Mouse (Mus musculus) liver, embryonic 16.5 days (tissue): ENCODE data around the gene Fnbp1l. TPM values are rescaled to one million over a fixed set of nuclear protein-coding genes. Genes with fewer than 3 reads are reported as not detected.

Experiments
- ATAC-seq: fragments of 200-750 bp; cut with Nextera tagmentation; 2 replicates; pipeline ENCODE4 v1.8.0; 2017; ENCODE audit warnings: low read depth, mild to moderate bottlenecking, moderate number of reproducible peaks, moderate library complexity
- H3K27ac ChIP-seq: fragments of 300-500 bp; sonication (generic); 2 replicates; pipeline ENCODE4 v1.5.1; 2014; ENCODE audit warnings: mild to moderate bottlenecking, low read length
- H3K27me3 ChIP-seq: fragments of 300-500 bp; sonication (generic); 2 replicates; pipeline ENCODE4 v1.6.1; 2014; ENCODE audit warnings: low read depth, low read length, mixed read lengths; ENCODE audit not compliant: control insufficient read depth, insufficient read depth
- H3K36me3 ChIP-seq: fragments of 300-500 bp; sonication (generic); 2 replicates; pipeline ENCODE4 v1.6.1; 2014; ENCODE audit warnings: mild to moderate bottlenecking; ENCODE audit not compliant: control insufficient read depth, insufficient read depth
- H3K4me1 ChIP-seq: fragments of 300-500 bp; sonication (generic); 2 replicates; pipeline ENCODE4 v1.6.1; 2014; ENCODE audit warnings: low read depth, low read length, mixed read lengths; ENCODE audit not compliant: control insufficient read depth
- H3K4me2 ChIP-seq: fragments of 300-500 bp; sonication (generic); 2 replicates; pipeline ENCODE4 v1.6.1; 2014; ENCODE audit warnings: low read depth, low read length, mixed read lengths
- H3K4me3 ChIP-seq: fragments of 300-500 bp; sonication (generic); 2 replicates; pipeline ENCODE4 v1.5.1; 2014; ENCODE audit warnings: low read depth, mild to moderate bottlenecking, low read length
- H3K9ac ChIP-seq: fragments of 300-500 bp; sonication (generic); 2 replicates; pipeline ENCODE4 v1.6.1; 2014; ENCODE audit warnings: low read depth, low read length
- H3K9me3 ChIP-seq: fragments of 300-500 bp; sonication (generic); replicated peaks from 2 replicates; pipeline ENCODE4 v1.6.1; 2016; ENCODE audit warnings: low read length; ENCODE audit not compliant: control insufficient read depth
- WGBS: fragments of 180-500 bp; shearing (Covaris S2); extraction: QIAGEN DNeasy Blood & Tissue Kit; methylation state at CpG from one replicate; pipeline ENCODE4 v1.1.7; 2014; ENCODE audit not compliant: insufficient replicate concordance; 5-methylcytosine and 5-hydroxymethylcytosine counted together
- polyA plus RNA-seq: library from polyadenylated mRNA; unstranded; fragments of >200 nt; fragmentation: Nextera tagmentation; extraction: Ambion mirVana; gene quantifications from 2 replicates; pipeline ENCODE4 v1.2.1, GENCODE M21; 2015

The Fnbp1l gene
- polyA plus RNA-seq, 1 experiment from 2014 or later = 4.1 TPM

DNA sequence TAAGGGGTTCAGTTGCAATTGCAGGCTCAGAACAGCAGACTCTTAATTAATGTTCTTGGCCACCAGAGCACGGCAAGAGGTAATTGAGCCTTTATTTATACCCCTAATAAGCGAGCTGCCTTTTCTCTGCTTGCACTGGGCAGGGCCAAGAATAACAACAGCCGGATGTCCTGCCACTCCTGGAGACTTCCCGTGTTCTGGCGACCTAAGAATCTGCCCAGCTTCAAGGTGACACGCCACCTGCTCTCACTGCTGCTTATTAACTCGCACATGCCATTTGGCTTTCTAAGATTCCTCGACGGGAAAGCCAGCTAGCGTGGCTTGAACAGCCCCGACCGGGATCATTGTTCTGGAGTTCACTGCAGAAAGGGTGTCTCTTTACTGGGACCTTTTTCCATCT is 15.7 kb upstream of the Fnbp1l start:
- Histone ChIP-seq H3K27me3 (no peaks in the 10 kb centered on the region), H3K36me3 (no peaks in the 10 kb centered on the region), H3K27ac (no peak overlapping the region), H3K4me3 (no peak overlapping the region), H3K4me1 (no peaks in the 10 kb centered on the region), H3K9me3 (no peaks in the 10 kb centered on the region), H3K9ac (no peak overlapping the region), H3K4me2 (no peak overlapping the region)
- 21% methylated on average over 12 of the region's 12 CpGs for WGBS
- ATAC-seq = no peak

DNA sequence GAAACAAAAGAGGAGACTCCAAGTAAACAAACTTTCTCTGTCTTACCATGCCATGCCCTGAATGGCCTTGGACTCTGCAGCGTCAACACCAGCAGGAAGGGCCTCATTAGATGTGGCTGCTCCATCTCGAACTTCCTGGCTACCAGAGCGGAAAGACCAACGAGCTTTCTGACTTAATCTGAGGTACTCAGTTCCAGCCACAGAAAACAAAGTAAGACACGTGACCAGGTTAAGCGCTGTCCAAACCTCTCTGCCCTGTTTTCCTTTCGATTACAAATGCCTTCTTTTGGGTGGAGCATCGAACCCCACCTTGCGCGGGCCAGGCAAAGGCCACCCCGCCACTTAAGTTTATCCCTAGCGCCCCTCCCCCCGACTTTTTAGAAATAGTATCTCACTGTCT is 10.1 kb upstream of the Fnbp1l start:
- WGBS = 1% methylated on average over 13 of the region's 13 CpGs
- peak; percentile 68 for ATAC-seq
- no peak overlapping the region for H3K9ac ChIP-seq

DNA sequence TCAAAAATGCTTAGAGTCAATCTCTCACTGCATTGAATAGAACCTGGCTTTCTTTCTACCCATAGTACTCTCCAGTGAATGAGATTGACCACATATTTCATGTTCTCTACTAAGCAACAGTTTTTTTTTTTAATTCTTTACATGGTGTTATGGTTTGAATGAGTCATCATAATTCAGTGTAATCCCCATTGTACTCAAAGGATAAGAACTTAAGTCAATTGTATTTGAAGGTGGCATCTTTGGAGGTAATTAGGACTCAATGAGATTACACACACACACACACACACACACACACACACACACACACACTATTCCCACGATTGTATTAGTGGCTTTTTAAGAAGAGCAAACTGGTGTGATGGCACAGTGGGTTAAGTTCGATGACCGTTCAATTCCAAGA is 9.4 kb upstream of the Fnbp1l start:
- Histone ChIP-seq H3K27ac (no peak overlapping the region), H3K4me1 (no peaks in the 10 kb centered on the region; the same call in 1 of the 2 replicates), H3K4me3 (no peak overlapping the region), H3K9ac (no peak overlapping the region), H3K4me2 (peak overlapping the region; percentile 55; the same call in 1 of the 2 replicates), H3K36me3 (no peaks in the 10 kb centered on the region), H3K27me3 (no peaks in the 10 kb centered on the region), H3K9me3 (no peaks in the 10 kb centered on the region)
- 19% methylated on average over 3 of the region's 3 CpGs for WGBS
- no peak for ATAC-seq

More for the DNA sequence above, 10.1 kb upstream of the Fnbp1l start:
- Histone ChIP-seq H3K4me1 (no peaks in the 10 kb centered on the region; the same call in 1 of the 2 replicates), H3K27me3 (no peaks in the 10 kb centered on the region), H3K36me3 (no peaks in the 10 kb centered on the region), H3K9me3 (no peaks in the 10 kb centered on the region), H3K27ac (no peak overlapping the region), H3K4me2 (peak overlapping the region; percentile 55), H3K4me3 (peak overlapping the region; percentile 45)

DNA sequence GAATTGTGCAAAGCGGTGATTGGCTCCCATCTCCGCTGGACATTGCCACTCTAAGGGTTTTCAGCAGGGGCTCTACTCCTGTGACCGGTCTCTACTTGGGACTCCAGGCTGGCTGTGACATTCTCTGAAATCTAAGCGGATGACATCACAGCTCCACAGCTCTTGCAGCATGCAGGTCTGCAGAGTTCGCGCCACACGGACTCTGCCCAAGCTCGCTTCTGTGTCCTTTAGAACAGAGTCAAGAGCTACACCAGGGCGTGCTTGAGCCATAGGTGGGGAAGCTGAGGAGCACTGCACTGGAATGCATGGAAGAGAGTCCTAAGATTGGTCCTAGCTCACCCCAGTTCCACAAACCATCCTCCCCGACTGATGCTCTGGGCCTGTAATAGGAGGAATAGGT is 9.0 kb upstream of the Fnbp1l start:
- Histone ChIP-seq H3K9ac (no peak overlapping the region), H3K36me3 (no peaks in the 10 kb centered on the region), H3K4me2 (no peak overlapping the region), H3K4me3 (no peak overlapping the region), H3K27me3 (no peaks in the 10 kb centered on the region), H3K4me1 (no peaks in the 10 kb centered on the region; the same call in 1 of the 2 replicates), H3K27ac (no peak overlapping the region), H3K9me3 (no peaks in the 10 kb centered on the region)
- 81% methylated on average over 10 of the region's 10 CpGs for WGBS
- ATAC-seq = peak; percentile 24; the same call in 1 of the 2 replicates

DNA sequence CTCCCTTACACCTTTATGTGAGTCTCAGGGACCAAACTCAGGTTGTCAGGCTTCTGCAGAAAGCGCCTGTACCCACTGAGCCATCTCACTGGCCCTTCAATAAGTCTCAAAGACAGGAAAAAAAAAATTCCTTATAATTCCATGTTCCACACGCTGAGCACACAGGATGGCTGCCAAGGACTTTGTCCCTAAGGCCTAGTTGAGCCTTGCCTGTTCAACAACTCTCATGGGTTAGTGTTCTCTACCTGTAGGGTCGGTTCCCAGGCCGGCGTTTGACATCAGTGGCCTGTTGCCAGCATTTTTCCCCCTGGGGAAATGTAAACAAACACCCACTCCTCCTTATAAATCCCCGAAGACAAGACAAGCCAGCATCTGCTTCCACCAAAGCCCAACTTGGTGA is 8.3 kb upstream of the Fnbp1l start:
- no peaks in the 10 kb centered on the region for H3K9me3 ChIP-seq
- ATAC-seq = no peak
- H3K4me2 ChIP-seq = no peak overlapping the region
- H3K27ac ChIP-seq = no peak overlapping the region
- H3K4me1 ChIP-seq = no peaks in the 10 kb centered on the region; the same call in 1 of the 2 replicates
- no peak overlapping the region for H3K9ac ChIP-seq
- H3K4me3 ChIP-seq = no peak overlapping the region
- WGBS = 76% methylated on average over 6 of the region's 6 CpGs
- no peaks in the 10 kb centered on the region for H3K36me3 ChIP-seq
- H3K27me3 ChIP-seq = no peaks in the 10 kb centered on the region

DNA sequence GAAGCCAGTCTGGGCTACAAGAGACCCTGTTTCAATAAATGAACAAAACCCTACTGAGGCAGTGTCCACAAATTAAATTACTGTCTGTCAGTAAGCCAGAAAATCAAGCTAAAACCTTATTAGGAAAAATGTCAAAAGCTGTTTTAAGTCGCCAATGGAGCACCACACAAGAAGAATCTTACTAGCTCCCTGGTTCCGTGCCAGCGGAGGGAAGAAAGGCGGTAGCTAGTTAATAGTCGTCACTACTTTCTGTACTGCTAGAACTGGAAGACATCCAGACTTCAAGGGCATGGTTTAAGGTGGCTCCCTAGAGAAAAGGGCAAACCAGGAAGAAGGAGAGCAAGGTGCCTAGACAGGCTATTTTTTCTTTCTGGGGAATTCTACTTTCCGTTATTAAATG is 5.1 kb upstream of the Fnbp1l start:
- H3K27ac ChIP-seq = no peak overlapping the region
- no peak overlapping the region for H3K9ac ChIP-seq
- no peak for ATAC-seq
- H3K4me2 ChIP-seq = no peak overlapping the region
- WGBS = 56% methylated on average over 6 of the region's 6 CpGs
- peaks cover 12% of the 10 kb centered on the region for H3K27me3 ChIP-seq
- H3K4me3 ChIP-seq = no peak overlapping the region
- no peaks in the 10 kb centered on the region for H3K36me3 ChIP-seq
- no peaks in the 10 kb centered on the region; the same call in 1 of the 2 replicates for H3K4me1 ChIP-seq
- H3K9me3 ChIP-seq = no peaks in the 10 kb centered on the region

DNA sequence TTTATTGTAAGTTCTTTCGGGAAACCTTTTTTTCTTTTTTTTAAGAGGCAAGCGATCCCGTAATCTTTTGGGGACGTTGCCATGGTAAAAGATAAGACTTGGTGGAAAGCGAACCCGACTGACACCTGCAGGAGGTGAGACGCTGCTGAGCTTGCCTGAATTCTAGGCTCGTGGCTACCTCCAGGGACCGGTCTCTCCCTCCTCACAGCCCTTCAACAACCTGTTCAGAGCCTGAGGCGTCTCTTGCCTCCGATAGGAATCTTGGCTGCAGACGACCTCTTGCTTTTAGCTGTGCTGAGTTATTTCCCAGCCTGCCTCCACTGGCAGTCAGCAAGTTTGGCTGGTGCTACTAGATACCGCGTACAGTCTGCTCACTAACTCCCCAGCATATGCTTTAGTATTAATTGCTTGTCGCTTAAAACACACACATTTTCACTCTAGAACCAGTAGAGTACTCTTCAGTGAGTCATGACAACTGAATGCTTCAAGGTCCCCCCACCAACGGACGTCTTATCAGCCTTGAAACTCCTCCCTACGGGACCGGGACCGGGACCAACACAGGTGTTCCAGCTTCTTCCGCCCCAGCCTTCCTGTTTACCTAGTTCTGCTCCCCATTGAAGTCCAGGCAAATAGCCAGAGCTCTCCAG is 893 bp upstream of the Fnbp1l start:
- 1% methylated on average over 21 of the region's 21 CpGs for WGBS
- Histone ChIP-seq H3K27ac (peak overlapping the region; percentile 31; the same call in 1 of the 2 replicates), H3K36me3 (no peaks in the 10 kb centered on the region), H3K9ac (no peak overlapping the region), H3K4me3 (peak overlapping the region; percentile 67), H3K4me2 (peak overlapping the region; percentile 61), H3K4me1 (no peaks in the 10 kb centered on the region; the same call in 1 of the 2 replicates), H3K9me3 (no peaks in the 10 kb centered on the region), H3K27me3 (peaks cover 35% of the 10 kb centered on the region)
- ATAC-seq = no peak

DNA sequence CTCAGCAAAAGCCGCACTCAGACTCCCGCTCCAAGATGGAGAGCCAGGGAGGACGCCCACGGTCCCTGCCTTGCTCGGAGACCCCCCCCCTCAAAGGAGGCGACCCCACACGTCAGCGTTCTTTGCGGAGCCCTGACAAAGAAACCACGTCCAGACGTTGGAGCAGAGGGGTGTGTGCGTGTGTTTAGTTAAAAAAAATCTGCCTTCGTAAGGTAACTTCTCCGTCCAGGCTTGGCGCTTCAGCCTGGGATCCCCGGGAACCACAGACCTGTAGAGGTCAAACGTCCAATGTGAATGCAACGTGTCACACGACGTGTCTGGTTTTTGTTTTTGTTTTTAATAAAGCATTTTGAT is 393 bp upstream of the Fnbp1l start:
- H3K27ac ChIP-seq = peak overlapping the region; percentile 80

DNA sequence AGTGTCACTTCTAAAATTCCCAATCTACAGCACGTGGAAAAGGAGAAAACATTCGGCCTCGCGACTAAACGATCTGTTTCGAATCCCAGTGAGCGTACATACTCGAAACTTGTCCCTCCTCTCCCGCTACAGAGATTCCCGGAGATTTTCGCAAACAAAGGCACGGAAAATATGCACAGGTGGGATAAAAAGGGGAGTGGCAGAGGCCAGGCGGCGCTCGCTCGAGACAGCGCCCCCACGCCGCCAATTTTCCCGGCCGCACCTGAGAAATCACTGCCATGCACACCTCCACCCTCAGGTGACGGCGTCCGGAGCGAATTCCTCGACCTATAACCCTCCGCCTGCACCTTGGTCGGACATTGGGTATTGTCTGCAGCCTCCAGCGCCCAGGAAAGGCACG is 1.1 kb downstream of the Fnbp1l start:
- peak overlapping the region; percentile 64; the same call in 1 of the 2 replicates for H3K9ac ChIP-seq
- ATAC-seq = peak; percentile 26; the same call in 1 of the 2 replicates
- 3% methylated on average over 30 of the region's 30 CpGs for WGBS

More for the DNA sequence above, 393 bp upstream of the Fnbp1l start:
- H3K9ac ChIP-seq = peak overlapping the region; percentile 60
- H3K4me3 ChIP-seq = peak overlapping the region; percentile 67
- WGBS = 0% methylated on average over 20 of the region's 20 CpGs
- H3K4me1 ChIP-seq = no peaks in the 10 kb centered on the region; the same call in 1 of the 2 replicates
- no peaks in the 10 kb centered on the region for H3K36me3 ChIP-seq
- H3K9me3 ChIP-seq = no peaks in the 10 kb centered on the region
- peak; percentile 28 for ATAC-seq
- H3K4me2 ChIP-seq = peak overlapping the region; percentile 61
- H3K27me3 ChIP-seq = peaks cover 35% of the 10 kb centered on the region

More for the DNA sequence above, 1.1 kb downstream of the Fnbp1l start:
- H3K4me2 ChIP-seq = peak overlapping the region; percentile 61
- peak overlapping the region; percentile 67 for H3K4me3 ChIP-seq
- H3K27me3 ChIP-seq = peaks cover 35% of the 10 kb centered on the region
- H3K36me3 ChIP-seq = no peaks in the 10 kb centered on the region
- no peaks in the 10 kb centered on the region for H3K9me3 ChIP-seq
- no peak overlapping the region for H3K27ac ChIP-seq
- H3K4me1 ChIP-seq = no peaks in the 10 kb centered on the region; the same call in 1 of the 2 replicates
